7 mouse cellular contexts compared by ENCODE assay signal in genomic region chr19:7606801-7607689, GRCm38 (mm10). TPM values are rescaled to one million over a fixed set of nuclear protein-coding genes. Genes with fewer than 3 reads are reported as not detected.
DNase-seq lines count a peak whose midpoint lies in the region; ATAC-seq and TF ChIP-seq lines count a peak whose summit lies in the region.

Gene Lgals12 (minus strand): TSS chr19:7607193.

- no peaks in the 10 kb centered on the region for H3K9me3 ChIP-seq in E14TG2a.4 (ENCODE audit: low read length)
- H3K9me3 ChIP-seq in kidney, embryonic 16.5 days (ENCODE audit: low read length) = no peaks in the 10 kb centered on the region

- no peak for TF ChIP-seq POLR2A in small intestine, adult 2 months (IDR thresholded peaks at IDR 0.05; ENCODE audit: low read depth, low read length)

- peak; percentile 32; the same call in 1 of the 2 replicates for ATAC-seq in kidney, embryonic 16.5 days (ENCODE audit: low FRiP score, low TSS enrichment)

- H3K36me3 ChIP-seq in E14TG2a.4 (ENCODE audit: insufficient read depth, low read length) = no peaks in the 10 kb centered on the region
- no peaks in the 10 kb centered on the region for H3K36me3 ChIP-seq in kidney, embryonic 16.5 days (ENCODE audit: insufficient read depth, low read length)
- H3K36me3 ChIP-seq in small intestine, adult 2 months (ENCODE audit: control insufficient read depth, insufficient read depth, low read length) = no peaks in the 10 kb centered on the region

- peak within 1 kb of the TSS; percentile 69 for H3K27ac ChIP-seq in kidney, embryonic 16.5 days (ENCODE audit: low read length)
- H3K27ac ChIP-seq in small intestine, adult 2 months (ENCODE audit: insufficient read depth, low read depth, low read length) = peak within 1 kb of the TSS; percentile 94

- H3K9ac ChIP-seq in kidney, embryonic 16.5 days (replicated peaks; ENCODE audit: low read length) = peak within 1 kb of the TSS; percentile 60

- TF ChIP-seq CTCF in E14TG2a.4 (conservative IDR thresholded peaks at IDR 0.05; ENCODE audit: low read length) = no peak
- no peak for TF ChIP-seq CTCF in small intestine, adult 2 months (IDR thresholded peaks at IDR 0.05; ENCODE audit: extremely low read depth, insufficient read length, insufficient replicate concordance, low read depth, low read length)

- peak within 1 kb of the TSS; percentile 66 for H3K4me2 ChIP-seq in kidney, embryonic 16.5 days (replicated peaks; ENCODE audit: low read depth, low read length)

- WGBS in kidney, embryonic 16.5 days = 5% methylated on average over 15 of the region's 15 CpGs
- 5% methylated on average over 15 of the region's 15 CpGs for WGBS in small intestine, adult 2 months

- peaks cover 55% of the 10 kb centered on the region for H3K27me3 ChIP-seq in E14TG2a.4 (ENCODE audit: insufficient read depth, low read length)
- peaks cover 8% of the 10 kb centered on the region; the same call in 1 of the 2 replicates for H3K27me3 ChIP-seq in kidney, embryonic 16.5 days (ENCODE audit: insufficient read depth, low read length)
- H3K27me3 ChIP-seq in small intestine, adult 2 months (ENCODE audit: control insufficient read depth, insufficient read depth, low read length) = no peaks in the 10 kb centered on the region

- peak within 1 kb of the TSS; percentile 65 for H3K4me3 ChIP-seq in E14TG2a.4 (replicated peaks; ENCODE audit: low read length)
- peak within 1 kb of the TSS; percentile 39 for H3K4me3 ChIP-seq in kidney, embryonic 16.5 days (ENCODE audit: low read length)
- peak within 1 kb of the TSS; percentile 45 for H3K4me3 ChIP-seq in small intestine, adult 2 months (ENCODE audit: low read depth, low read length)

- DNase-seq in adrenal gland, adult 18-20 months (ENCODE audit: low spot score in 2 of 2) = no peak
- DNase-seq in forelimb bud, embryonic 11.5 days (ENCODE audit: low read depth, low spot score) = peak; percentile 57
- peak; percentile 20 for DNase-seq in lung, postnatal 14 days
- DNase-seq in layer of hippocampus, adult 11-12 months (ENCODE audit: low spot score) = no peak

- peaks cover 31% of the 10 kb centered on the region for H3K4me1 ChIP-seq in E14TG2a.4 (replicated peaks; ENCODE audit: low read depth, low read length)
- peaks cover 17% of the 10 kb centered on the region for H3K4me1 ChIP-seq in kidney, embryonic 16.5 days (ENCODE audit: insufficient read depth, low read length)
- peaks cover 17% of the 10 kb centered on the region for H3K4me1 ChIP-seq in small intestine, adult 2 months (ENCODE audit: control insufficient read depth, insufficient read depth, insufficient read length, low read length)

RNA-seq across cellular contexts. Expression of gene Lgals12, which starts in this region (rescaled TPM):
- total RNA-seq in adrenal gland, adult 18-20 months (2021) = 10 to 100 TPM; 18.9 to 67.5 TPM
- polyA plus RNA-seq in kidney, embryonic 16.5 days (2015; fragmentation: Nextera tagmentation; extraction: Ambion mirVana) = 1.6 and 2.3 TPM in 2 replicates
- polyA plus RNA-seq in small intestine, adult 2 months (2012; rRNA removed) = 1.2 and 2.9 TPM in 2 replicates

Comparison
In these comparisons a context has a peak if more than half of its experiments do, and no peak if none do; other contexts are left out.
1. DNase-seq: peak in forelimb bud, embryonic 11.5 days (single experiment) and lung, postnatal 14 days (single experiment); none in adrenal gland, adult 18-20 months (0 of 2) and layer of hippocampus, adult 11-12 months (single experiment).
2. Peak in every context shown above with its lines, with median percentiles within 50 percentile points of each other: H3K4me3 ChIP-seq.